Mouse (Mus musculus) left cerebral cortex, adult 9 months (tissue): Measurements from ENCODE around the gene Map3k3.
"Not testable (repeated sequence)": the region's sequence is repeated elsewhere in the genome, so short reads cannot be mapped to it uniquely, and the experiment has no call there.

Experiments
- DNase-seq, 2 experiments: peaks; one replicate each; pipeline ENCODE4 v3.0.0; 2022; ENCODE audit warnings: low spot score in 2 of 2

The Map3k3 gene

DNA sequence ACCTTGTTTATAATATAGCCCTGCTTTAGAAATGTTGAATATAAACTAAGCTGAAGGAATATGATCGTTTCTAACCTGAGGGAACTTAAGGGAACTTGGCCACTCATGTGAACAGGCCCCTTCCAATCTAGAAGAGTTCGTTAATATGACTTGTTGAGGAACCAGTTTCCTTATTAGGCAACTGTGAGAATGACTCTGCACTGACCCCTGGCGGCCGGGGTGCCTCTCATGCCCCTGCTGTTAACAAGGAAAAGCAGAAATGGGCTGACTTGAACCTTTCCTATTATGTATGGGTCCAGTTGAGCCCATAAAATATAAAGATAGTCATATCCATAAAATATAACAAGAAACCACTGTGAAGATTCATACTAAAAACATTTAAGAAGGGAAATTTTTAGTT, 8.1 kb upstream of the Map3k3 start:
- DNase-seq = peak in 1 of 2 experiments; percentile 45

DNA sequence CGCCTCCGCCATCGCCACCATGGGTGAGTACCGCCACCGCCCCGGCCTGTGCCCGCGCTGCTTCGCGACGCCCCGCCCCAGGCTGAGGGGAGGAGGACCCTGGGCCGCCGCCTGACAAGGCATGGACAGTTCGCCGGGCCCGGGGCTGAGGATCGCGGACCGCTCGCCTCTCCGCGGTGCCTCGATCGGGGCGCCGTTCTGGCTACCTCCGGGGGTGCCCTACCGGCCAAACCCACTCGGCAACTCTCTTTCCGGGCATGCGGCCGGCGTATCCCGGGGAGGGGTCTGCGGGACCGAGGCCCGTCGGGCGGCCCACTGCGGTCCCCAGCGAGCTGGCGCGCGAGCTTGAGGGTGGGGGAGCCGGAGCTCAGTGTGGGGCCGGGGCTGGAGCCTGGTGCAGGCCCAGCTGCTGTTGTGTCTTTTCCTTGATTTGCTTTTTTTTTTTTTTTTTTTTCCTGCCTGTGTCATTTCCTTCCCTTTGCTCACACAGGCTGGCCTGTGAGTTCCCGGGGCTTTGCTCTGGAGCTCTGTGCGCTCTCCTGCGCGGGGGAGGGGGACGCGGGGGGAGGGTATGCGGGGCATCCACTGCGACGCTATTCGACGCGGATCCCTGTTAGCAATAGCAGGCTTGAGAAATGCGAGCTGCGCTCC, 623 bp downstream of the Map3k3 start:
- peak in 1 of 2 experiments; percentile 49 for DNase-seq

DNA sequence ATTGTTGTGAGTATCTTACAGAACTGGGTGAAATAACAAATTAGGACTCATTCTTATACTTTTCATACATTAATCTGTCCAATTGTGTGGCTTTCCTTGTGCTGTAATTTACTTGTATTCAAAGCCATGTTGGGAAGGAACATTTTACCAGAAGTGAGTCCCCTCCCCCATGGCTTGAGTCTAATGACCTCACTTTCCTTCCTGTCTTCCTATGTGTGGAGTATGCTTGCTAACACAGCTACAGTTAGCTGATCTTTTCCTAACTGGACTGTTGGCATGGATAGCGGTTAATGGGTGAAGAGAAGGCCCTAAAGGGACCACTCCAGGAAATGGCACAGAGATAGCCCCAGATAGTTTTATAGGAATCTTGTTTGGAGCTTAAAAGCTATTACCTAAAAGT, 13.8 kb downstream of the Map3k3 start:
- DNase-seq = no peak

DNA sequence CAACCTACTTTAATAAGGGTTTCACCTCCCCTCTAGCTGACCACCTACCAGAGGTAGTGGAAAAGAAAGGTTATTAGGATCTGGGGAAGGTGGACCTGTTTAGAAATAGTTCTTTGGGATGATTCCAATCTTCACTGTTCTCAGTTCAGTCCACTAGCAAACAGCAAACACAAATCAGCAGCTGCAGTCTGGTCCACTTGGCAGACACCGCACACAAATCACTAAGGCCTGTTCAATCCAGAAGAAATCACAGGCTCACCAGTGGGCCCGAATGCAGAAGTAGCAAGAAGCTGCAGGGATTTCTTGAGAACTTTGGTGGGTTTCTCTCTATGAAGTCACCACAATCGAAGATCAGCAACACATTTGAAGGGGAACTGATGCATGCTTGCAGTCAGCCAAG, 18.5 kb downstream of the Map3k3 start:
- no peak for DNase-seq

DNA sequence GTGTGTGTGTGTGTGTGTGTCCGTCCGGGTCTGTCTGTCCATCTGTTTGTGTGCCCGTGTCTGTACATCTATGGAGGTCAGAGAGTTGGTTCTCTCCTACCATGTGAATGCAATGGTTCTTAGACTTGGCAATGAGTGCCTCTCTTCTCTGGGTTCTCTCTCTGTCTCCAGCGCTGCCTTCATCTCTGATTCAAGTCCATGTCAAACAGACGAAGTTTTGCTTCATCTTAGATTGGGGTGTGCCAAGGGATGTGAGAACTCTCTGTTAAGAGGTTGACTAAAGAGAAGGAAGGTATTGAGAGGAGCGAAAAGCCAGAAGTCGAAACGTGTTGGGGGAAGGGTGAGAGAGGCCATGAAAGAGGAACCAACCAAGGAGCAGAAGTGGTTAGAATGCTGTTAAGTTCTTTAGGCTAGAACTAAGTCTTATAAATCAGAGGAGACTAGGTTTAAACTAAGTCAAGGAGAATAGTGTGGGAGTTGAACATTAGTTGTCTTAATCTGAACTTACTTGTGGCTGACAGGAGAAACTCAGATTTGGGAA, 21.7 kb downstream of the Map3k3 start:
- DNase-seq = peak in 1 of 2 experiments; percentile 15

DNA sequence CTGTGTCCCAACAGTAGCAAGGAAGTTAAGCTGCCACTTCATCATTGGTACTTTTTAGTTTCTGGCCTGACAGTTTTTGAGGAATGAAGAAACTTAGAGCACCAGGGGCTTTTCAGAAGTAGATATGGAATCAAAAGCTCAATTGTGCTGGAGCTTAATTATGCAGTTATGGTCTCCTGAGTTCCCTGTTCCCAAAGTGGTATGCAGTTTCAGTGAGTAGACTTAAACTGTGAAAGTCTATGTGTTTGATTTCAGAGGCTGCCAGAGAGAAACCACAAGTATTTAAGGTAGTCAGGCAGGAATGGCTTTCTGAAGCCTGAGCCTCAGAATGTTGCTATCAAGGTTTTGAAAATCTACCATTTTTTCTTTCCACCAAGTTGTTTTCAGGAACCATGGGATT, 27.3 kb downstream of the Map3k3 start:
- no peak for DNase-seq

DNA sequence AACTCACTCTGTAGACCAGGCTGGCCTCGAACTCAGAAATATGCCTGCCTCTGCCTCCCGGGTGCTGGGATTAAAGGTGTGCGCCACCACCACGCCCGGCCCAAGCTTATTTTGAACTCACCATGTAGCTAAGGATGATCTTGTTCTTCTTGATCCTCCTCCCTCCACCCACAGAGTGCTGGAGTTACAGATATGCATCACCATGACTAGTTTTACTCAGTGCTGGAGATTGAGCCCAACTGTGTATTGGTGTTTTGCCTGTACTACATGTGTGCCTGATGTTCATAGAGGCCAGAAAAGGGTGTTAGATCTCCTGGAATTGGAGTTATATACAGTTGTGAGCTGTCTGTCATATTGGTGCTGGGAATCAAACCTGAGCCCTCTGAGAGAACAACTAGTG, 37.8 kb downstream of the Map3k3 start:
- DNase-seq = no peak

DNA sequence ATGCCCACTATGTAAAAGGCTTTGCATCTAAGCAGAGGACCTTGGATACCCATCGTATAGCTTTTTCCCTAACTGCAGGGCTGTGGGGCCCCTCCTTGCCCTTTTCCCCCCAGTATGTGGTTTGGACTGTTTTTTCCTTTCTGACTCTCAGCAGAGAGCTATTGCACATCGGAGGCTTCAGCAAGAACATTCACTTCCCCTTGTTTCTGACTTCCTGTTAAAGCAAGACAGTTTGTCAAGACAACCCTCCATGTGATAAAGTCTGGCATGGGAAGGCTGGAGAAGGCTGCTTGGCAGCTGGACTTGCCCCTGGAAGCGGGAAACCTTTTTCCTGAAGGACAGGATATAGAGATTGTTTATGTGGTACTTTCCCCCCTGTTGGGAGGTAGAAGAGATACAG, 38.3 kb downstream of the Map3k3 start:
- no peak for DNase-seq

DNA sequence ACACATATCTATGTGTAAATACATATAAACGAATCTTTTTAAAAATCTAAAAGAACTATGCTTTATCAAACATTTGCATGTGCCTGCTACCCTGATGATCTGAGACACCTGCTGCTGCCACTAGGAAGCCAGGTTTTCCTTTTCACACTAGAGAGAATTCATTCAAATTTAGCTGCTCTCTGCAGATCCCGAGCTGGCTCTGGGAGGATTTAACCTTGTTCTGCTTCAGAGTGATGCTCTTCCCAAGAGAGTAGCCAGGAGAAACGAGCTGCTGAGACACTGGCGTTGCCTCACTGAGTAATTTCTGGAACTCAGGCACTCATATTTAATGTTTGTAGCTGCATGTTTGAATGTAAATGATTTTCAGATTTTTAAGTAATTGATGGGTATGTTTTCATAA, 40.4 kb downstream of the Map3k3 start:
- DNase-seq = no peak

DNA sequence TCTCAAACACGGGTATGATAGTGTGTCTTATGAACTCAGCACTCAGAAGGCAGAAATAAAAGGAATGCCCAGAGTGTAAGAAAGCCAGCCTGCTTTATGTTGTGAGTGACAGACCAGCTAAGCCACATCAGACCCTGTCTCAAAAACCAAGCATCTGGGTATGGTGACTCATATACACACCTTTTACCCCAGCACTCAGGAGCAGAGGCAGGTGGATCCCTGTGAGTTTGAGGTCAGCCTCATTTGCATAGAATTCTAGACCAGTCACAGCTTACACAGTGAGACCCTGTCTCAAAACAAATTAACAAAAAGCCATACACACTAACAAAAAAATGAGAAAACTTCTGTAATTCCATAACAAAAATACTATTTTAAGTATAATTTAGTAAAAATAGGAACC, 41.4 kb downstream of the Map3k3 start:
- no peak for DNase-seq

DNA sequence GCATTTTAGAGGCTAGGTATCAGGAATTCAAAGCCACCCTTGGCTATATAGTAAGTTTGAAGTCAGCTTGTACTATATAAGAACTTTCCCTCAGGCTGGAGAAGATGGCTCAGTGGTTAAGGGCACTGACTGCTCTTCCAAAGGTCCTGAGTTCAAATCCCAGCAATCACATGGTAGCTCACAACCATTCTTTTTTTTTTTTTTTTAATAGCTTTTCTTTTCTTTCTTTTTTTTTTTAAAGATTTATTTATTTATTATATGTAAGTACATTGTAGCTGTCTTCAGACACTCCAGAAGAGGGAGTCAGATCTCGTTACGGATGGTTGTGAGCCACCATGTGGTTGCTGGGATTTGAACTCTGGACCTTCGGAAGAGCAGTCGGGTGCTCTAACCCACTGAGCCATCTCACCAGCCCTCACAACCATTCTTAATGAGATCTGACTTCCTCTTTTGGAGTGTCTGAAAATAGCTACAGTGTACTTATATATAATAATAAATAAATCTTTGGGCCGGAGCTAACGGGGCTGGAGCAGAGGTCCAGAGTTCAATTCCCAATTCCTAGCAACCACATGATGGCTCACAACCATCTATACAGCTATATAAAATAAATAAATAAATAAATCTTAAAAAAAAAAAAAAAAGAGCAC, 42.4 kb downstream of the Map3k3 start:
- DNase-seq = not testable (repeated sequence)

DNA sequence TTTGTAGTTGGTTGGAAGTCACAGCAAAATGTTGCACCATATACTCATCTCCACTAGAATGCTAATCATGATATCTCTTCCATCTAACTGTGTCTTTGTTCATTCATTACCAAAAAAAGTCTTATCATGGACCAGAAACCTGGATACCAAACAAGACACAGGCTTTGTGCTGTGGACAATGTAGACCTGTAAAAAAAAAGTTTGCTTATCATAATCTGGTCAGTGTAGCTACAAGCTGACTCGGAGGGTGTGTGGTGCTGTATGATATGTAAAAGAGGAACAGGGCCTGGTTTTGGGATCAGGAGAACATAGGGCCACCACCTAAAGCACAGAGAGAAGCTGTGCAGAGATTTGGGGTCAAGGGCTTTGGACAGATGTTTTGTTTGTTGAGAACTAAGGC, 45.1 kb downstream of the Map3k3 start:
- DNase-seq = no peak

DNA sequence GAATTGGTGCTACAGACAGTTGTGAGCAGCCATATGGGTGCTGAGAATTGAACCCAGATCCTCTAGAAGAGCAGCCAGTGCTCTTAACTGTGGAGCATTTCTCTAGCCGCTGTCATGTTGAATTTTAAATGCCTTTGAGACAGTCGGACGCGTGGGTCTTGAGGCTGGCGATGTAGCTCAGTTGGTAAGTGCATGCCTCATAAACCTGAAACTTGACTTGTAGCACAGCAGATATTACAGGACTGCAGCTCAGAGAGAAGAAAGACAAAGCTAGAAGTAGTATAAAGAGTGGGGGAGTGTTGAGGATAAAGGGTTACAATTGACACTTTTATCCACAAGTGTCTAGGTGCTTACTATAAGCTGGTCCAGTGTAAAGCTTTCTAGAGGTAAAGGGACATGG, 48.1 kb downstream of the Map3k3 start:
- no peak for DNase-seq

DNA sequence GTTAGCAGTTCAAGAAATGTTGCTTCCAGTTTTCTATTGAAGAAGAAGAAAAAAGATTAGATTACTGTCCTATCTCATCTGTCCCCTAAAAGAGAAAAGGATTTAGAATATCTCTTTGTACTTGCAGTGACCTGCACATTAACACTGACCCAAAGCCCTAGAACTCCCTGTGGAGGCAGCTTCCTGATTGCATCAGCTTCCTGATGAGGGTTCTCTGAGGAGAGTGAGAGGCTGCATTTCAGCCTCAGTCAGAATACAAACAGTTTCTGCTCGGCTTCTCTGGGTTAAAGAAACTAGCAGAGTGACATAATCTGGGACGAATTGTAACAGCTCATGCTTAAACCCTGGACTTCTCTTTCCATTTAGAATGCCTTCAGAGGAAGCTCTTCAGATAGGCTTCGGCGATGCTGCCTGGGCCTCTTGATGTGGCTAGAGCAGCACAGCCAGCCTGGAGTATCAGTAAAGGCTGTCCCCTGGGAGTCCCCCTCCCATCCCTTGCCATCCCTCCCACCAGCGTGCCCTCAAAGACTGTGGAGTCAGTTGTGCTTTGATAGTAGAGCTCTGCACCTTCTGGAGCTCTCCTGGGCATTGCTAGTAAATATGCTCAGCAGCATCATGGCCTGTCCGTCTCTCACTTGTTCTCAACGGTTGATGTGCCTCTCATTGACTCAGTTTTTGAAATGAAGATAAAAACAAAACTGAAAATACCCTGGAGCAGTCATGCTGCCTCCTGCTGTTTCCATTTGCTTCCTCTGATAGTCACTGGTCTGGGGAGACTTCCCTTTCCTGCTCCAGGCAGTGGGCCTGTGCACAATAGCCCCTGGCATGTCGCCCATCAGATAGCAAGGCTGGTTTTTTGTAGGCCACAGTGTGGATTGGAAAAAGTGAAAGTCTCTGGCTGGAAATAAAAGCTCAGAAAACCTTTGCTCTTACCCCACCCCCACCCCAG, 50.4 kb downstream of the Map3k3 start:
- no peak for DNase-seq

DNA sequence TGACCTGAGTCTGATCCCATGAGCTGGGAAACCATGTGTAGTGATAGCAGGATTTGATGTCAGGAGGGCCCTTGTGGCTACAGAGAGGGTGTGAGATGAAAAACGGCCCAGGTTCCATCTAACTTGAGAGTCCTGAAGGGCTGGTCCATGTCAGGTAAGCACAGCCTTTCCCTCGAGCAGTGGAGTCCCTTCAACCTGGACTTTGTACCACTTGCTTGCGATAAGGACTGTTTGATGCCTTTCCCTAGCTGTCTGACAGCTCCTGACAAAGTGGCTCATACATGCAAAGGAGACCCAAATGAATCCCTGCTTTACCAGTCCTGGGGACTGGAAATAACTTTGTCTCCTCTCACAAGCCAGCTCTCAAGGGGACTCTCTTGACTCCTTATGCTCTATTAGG, 66.8 kb downstream of the Map3k3 start:
- no peak for DNase-seq

DNA sequence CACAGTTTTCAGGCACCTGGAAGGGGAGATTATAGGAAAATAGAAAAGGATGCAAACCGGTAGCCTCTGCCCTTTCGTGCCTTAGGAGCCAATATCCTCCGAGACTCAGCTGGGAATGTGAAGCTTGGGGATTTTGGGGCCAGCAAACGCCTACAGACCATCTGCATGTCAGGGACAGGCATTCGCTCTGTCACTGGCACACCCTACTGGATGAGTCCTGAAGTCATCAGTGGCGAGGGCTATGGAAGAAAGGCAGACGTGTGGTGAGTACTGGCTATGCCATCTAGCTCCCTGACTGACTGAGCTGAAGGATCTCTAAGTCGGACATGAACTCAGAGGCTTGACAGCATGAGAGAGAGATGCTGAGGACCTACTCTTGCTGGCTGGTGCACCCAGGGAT, 67.7 kb downstream of the Map3k3 start:
- DNase-seq = peak in 1 of 2 experiments; percentile 72

DNA sequence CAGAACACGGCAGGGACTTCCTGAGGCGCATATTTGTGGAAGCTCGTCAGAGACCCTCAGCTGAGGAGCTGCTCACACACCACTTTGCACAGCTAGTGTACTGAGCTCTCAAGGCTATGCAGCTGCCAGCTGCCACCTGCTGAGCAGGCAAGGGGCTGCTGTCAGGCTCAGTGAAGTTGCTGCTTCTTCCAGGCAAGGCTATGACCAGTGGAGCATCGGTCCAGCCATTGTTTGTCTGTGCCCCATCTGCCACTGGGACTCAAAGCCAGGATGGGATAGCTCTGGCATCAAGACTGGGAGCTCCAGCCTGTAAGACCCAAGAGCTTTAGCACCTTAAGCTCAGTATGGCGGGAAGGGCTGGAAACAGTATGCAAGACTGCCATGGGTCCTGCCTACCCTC, 69.7 kb downstream of the Map3k3 start:
- DNase-seq = no peak

DNA sequence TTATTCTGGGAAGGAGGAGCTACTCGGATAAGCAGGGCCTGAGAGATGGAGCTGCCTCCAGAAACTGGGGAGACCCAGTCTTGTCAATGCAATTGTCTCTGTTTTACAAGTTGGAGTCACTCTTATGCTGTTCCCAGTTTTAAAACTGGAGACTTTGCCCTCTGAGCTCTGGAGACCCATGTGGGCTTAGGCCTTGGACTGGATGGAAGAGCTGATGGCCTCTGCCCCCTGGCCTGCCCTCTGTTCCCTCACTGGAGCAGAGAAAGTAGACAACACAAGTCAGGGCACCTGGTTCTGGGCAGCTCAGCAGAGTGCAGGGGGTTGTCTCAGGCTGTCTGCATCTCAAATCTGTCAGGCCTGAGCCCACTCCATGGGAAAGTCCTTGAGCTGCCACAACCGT, 70.4 kb downstream of the Map3k3 start:
- no peak for DNase-seq

DNA sequence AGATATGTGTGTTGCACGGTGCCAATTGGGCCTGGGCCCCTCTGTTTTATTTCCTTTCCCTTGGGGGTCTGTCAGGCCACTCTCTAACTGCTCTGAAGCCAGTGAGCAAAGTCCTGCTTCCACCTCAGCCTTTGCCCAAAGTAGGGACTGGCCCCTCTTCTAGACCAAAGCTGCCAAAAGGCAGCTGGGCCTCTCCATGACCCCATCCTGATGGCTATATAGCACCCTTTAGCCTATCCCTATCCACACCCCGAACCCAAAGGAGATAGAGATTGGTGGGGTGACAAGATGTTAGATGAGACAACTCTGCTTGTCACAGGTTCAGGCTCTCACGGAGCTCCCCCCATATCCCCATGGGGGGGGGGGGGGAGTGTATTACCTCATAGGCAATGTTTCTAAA, 71.3 kb downstream of the Map3k3 start:
- no peak for DNase-seq

DNA sequence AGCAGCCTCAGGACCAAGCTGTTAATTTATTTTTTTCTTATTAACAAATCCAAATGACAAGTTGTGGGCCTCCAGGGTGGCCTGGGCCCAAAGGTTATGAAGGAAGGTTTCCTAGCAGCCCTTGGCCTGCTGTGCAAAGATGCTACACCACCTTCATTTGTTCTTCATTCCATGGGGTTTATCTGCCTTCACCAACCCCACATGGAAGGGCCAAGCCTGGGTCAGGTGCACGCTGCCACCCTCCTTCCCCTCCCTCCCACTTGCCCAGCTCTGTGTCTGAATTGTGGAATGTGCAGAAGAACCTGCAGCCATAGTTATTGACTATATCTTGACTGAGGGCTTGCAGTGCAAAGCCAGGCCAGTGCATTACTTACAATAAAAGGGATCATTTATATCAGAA, 71.8 kb downstream of the Map3k3 start:
- DNase-seq = no peak

DNA sequence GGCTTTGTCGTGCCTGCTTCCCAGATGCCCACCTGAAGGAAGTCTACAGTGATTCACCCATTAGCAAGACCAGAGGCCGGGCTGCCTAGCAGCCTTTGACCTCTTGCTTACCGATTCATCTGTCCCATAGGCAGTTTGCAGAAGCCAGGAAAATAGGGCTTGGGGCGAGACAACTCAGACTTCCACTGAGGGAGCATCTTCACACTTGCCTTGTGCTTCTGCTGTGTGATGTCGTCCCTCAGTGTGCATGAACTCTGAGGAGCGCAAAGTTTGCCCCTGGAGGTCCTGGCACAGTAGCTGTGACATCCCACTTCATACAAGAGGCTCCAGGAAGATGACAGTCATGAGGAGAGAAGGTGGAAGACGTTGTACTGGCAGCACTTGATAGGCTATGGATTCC, 72.7 kb downstream of the Map3k3 start:
- no peak for DNase-seq
